Mouse (Mus musculus) MEL (cell line): ENCODE results near the gene Actl11. TPM values are rescaled to one million over a fixed set of nuclear protein-coding genes. Genes with fewer than 3 reads are reported as not detected.

Source experiments
- DNase-seq: peaks from one replicate; pipeline ENCODE4 v3.0.0; 2011; ENCODE audit warnings: low read depth, low spot score
- H3K27ac ChIP-seq: 2 replicates; pipeline ENCODE4 v1.5.1; 2012; ENCODE audit warnings: low read depth, mild to moderate bottlenecking, control low read depth, low read length, moderate library complexity; ENCODE audit not compliant: control insufficient read depth
- H3K27me3 ChIP-seq, 2 experiments: fragments of 150-350 bp in 1 of 2; sonication (generic) in 1 of 2; 2 replicates each; pipeline ENCODE4 v1.6.1; 2012; ENCODE audit warnings: low read length in 2 of 2, mild to moderate bottlenecking in 2 of 2, improper control_type of control experiment in 1 of 2, moderate library complexity in 1 of 2; ENCODE audit not compliant: insufficient read depth in 2 of 2, control insufficient read depth in 1 of 2
- H3K36me3 ChIP-seq, 2 experiments: 2 replicates each; pipeline ENCODE4 v1.6.1; 2012 to 2014; ENCODE audit warnings: low read length in 2 of 2, improper control_type of control experiment in 1 of 2, inconsistent platforms in 1 of 2, mild to moderate bottlenecking in 1 of 2; ENCODE audit not compliant: insufficient read depth in 2 of 2, control insufficient read depth in 1 of 2
- H3K4me1 ChIP-seq, 2 experiments: fragments of 150-350 bp in 1 of 2; sonication (generic) in 1 of 2; 2 replicates each; pipeline ENCODE4 v1.6.1; 2012; ENCODE audit warnings: low read length in 2 of 2, improper control_type of control experiment in 1 of 2, mild to moderate bottlenecking in 1 of 2; ENCODE audit not compliant: insufficient read depth in 2 of 2, control insufficient read depth in 1 of 2
- H3K4me3 ChIP-seq, 2 experiments: fragments of 150-350 bp in 1 of 2; sonication (generic) in 1 of 2; 2 replicates each; pipeline ENCODE4 v1.5.1; 2012; ENCODE audit warnings: low read depth in 2 of 2, low read length in 2 of 2, mild to moderate bottlenecking in 2 of 2, moderate library complexity in 2 of 2, control low read depth in 1 of 2, improper control_type of control experiment in 1 of 2; ENCODE audit not compliant: control insufficient read depth in 1 of 2, insufficient read depth in 1 of 2
- H3K79me2 ChIP-seq: 2 replicates; pipeline ENCODE4 v1.6.1; 2012; ENCODE audit warnings: mild to moderate bottlenecking, low read length, moderate library complexity; ENCODE audit not compliant: control insufficient read depth, poor library complexity, insufficient read depth
- H3K9ac ChIP-seq: 2 replicates; pipeline ENCODE4 v1.6.1; 2012; ENCODE audit warnings: low read depth, mild to moderate bottlenecking, control low read depth, low read length, moderate library complexity; ENCODE audit not compliant: control insufficient read depth, poor library complexity, severe bottlenecking
- H3K9me3 ChIP-seq: fragments of 150-350 bp; sonication (generic); replicated peaks from 2 replicates; pipeline ENCODE4 v1.6.1; 2012; ENCODE audit warnings: mild to moderate bottlenecking, low read length, improper control_type of control experiment, moderate library complexity; ENCODE audit not compliant: insufficient read depth
- CTCF ChIP-seq, 3 experiments: IDR thresholded peaks in 2 of 3; conservative IDR thresholded peaks in 1 of 3; 2 replicates each; pipeline ENCODE4 v1.5.1; 2011 to 2012; ENCODE audit warnings: low read length in 3 of 3, low read depth in 2 of 3, mild to moderate bottlenecking in 2 of 3, improper control_type of control experiment in 1 of 3, inconsistent platforms in 1 of 3, mixed read lengths in 1 of 3, moderate library complexity in 1 of 3; ENCODE audit not compliant: control insufficient read depth in 1 of 3, insufficient read depth in 1 of 3, poor library complexity in 1 of 3, severe bottlenecking in 1 of 3
- EP300 ChIP-seq, 2 experiments: IDR thresholded peaks; 2 replicates each; pipeline ENCODE4 v1.6.1; 2011; ENCODE audit warnings: improper control_type of control experiment in 2 of 2, low read length in 2 of 2, low read depth in 1 of 2, mild to moderate bottlenecking in 1 of 2
- GABPA ChIP-seq: IDR thresholded peaks from 2 replicates; pipeline ENCODE4 v1.6.1; 2012; ENCODE audit warnings: low read depth, mild to moderate bottlenecking, inconsistent platforms, low read length, improper control_type of control experiment, moderate library complexity
- HCFC1 ChIP-seq: IDR thresholded peaks from 2 replicates; pipeline ENCODE4 v1.6.1; 2012; ENCODE audit warnings: low read depth, mild to moderate bottlenecking, inconsistent platforms, low read length, improper control_type of control experiment, moderate library complexity
- KAT2A ChIP-seq: conservative IDR thresholded peaks from 2 replicates; pipeline ENCODE4 v1.6.1; 2012; ENCODE audit warnings: low read depth, low read length, improper control_type of control experiment, inconsistent platforms
- MEF2A ChIP-seq: IDR thresholded peaks from 2 replicates; pipeline ENCODE4 v1.6.1; 2014; ENCODE audit warnings: low read depth, mild to moderate bottlenecking, inconsistent platforms, low read length, improper control_type of control experiment; ENCODE audit not compliant: poor library complexity, insufficient replicate concordance, severe bottlenecking; ENCODE audit errors: extremely low read depth
- MYB ChIP-seq: IDR thresholded peaks from 2 replicates; pipeline ENCODE4 v1.6.1; 2011; ENCODE audit warnings: mild to moderate bottlenecking, low read depth, low read length, improper control_type of control experiment
- MYC ChIP-seq: IDR thresholded peaks from 2 replicates; pipeline ENCODE4 v1.6.1; 2011; ENCODE audit warnings: low read depth, mild to moderate bottlenecking, low read length, improper control_type of control experiment, moderate library complexity
- POLR2A ChIP-seq, 2 experiments: IDR thresholded peaks; 2 replicates each; pipeline ENCODE4 v1.6.1; 2011 to 2012; ENCODE audit warnings: low read length in 2 of 2, mild to moderate bottlenecking in 2 of 2, control low read depth in 1 of 2, improper control_type of control experiment in 1 of 2, low read depth in 1 of 2, moderate library complexity in 1 of 2; ENCODE audit not compliant: control insufficient read depth in 1 of 2, insufficient read depth in 1 of 2, poor library complexity in 1 of 2
- POLR2AphosphoS5 ChIP-seq: IDR thresholded peaks from 2 replicates; pipeline ENCODE4 v1.6.1; 2012; ENCODE audit warnings: low read depth, borderline replicate concordance, mild to moderate bottlenecking, inconsistent platforms, low read length, moderate library complexity, mixed read lengths
- RAD21 ChIP-seq: IDR thresholded peaks from 2 replicates; pipeline ENCODE4 v1.6.1; 2011; ENCODE audit warnings: mild to moderate bottlenecking, low read depth, low read length, improper control_type of control experiment
- TAL1 ChIP-seq: IDR thresholded peaks from 2 replicates; pipeline ENCODE4 v1.6.1; 2012; ENCODE audit warnings: mild to moderate bottlenecking, inconsistent platforms, low read length, moderate library complexity, mixed read lengths
- TBP ChIP-seq: IDR thresholded peaks from 2 replicates; pipeline ENCODE4 v1.8.0; 2011; ENCODE audit warnings: low read depth, low read length, improper control_type of control experiment
- TCF12 ChIP-seq: IDR thresholded peaks from 2 replicates; pipeline ENCODE4 v1.6.1; 2014; ENCODE audit warnings: low read depth, mild to moderate bottlenecking, inconsistent platforms, low read length, improper control_type of control experiment, moderate library complexity
- UBTF ChIP-seq: IDR thresholded peaks from 2 replicates; pipeline ENCODE4 v1.6.1; 2012; ENCODE audit warnings: low read depth, mild to moderate bottlenecking, inconsistent platforms, low read length, improper control_type of control experiment, moderate library complexity, borderline replicate concordance; ENCODE audit not compliant: insufficient read depth
- ZNF384 ChIP-seq: IDR thresholded peaks from 2 replicates; pipeline ENCODE4 v1.6.1; 2012; ENCODE audit warnings: low read depth, mild to moderate bottlenecking, inconsistent platforms, low read length, improper control_type of control experiment
- polyA plus RNA-seq, 2 experiments: library from polyadenylated mRNA; stranded (reverse) in 1 of 2; unstranded in 1 of 2; fragments of >175 nt in 1 of 2; fragments of >200 nt in 1 of 2; gene quantifications; 2 replicates each; pipeline versions ENCODE4 v1.2.1 to v1.2.4; 2012; ENCODE audit warnings: low replicate concordance in 2 of 2, low read depth in 1 of 2; ENCODE audit not compliant: insufficient read length in 2 of 2, insufficient read depth in 1 of 2, missing spikeins in 1 of 2
- total RNA-seq: library from RNA; depleted of rRNA; stranded (reverse); fragments of 300-350 nt; gene quantifications from 2 replicates; pipeline ENCODE4 v1.2.3, GENCODE M21; 2012

Gene Actl11
- total and polyA plus RNA-seq, 3 experiments, result not detected

DNA sequence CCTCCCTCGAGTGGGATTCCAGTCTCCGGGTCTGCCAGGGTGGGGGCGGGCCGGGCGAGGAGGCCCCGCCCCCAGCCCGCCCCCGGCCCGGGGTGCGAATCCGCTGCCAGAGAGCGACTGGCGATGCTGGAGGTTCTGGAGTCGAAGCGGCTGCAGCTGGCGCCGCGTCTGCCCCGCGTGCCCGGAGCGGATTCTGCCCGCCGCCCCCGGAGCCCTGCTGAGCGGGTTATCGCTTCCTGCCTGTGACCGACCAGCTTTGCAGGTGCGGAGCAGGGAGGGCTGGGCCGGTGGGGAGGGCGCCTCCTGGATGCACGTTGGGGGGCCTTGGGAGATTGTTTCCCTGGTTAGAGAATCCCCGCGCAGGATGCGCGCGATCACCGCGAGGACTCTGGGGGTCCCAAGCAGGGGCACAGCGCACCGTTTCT is 7.5 kb downstream of the Actl11 start:
- peaks cover 9 to 20% of the 10 kb centered on the region in 2 experiments for H3K27me3 ChIP-seq
- 0 out of 4 replicates have a peak, but pooled peaks cover 0 to 2% of the 10 kb centered on the region in 2 experiments for H3K36me3 ChIP-seq
- no peaks in the 10 kb centered on the region for H3K4me1 ChIP-seq
- DNase-seq, result peak; percentile 28
- peak overlapping the region in 1 of 2 experiments; percentile 35; a peak in 1 of 4 replicates for H3K4me3 ChIP-seq
- no peak overlapping the region for H3K9ac ChIP-seq
- H3K79me2 ChIP-seq, result no peaks in the 10 kb centered on the region
- TF ChIP-seq EP300 (IDR thresholded peaks at IDR 0.05; ENCODE audit: low read depth in 1 of 2, low read length in 2 of 2) (peak in 1 of 2 experiments; percentile 43; a peak in 1 of 4 replicates), HCFC1 (no peak), TBP (peak; percentile 70), MYB (no peak), GABPA (no peak), UBTF (peak; percentile 93; the same call in 1 of the 2 replicates), TCF12 (peak; percentile 73)
- H3K9me3 ChIP-seq, result no peaks in the 10 kb centered on the region
- no peak overlapping the region for H3K27ac ChIP-seq

DNA sequence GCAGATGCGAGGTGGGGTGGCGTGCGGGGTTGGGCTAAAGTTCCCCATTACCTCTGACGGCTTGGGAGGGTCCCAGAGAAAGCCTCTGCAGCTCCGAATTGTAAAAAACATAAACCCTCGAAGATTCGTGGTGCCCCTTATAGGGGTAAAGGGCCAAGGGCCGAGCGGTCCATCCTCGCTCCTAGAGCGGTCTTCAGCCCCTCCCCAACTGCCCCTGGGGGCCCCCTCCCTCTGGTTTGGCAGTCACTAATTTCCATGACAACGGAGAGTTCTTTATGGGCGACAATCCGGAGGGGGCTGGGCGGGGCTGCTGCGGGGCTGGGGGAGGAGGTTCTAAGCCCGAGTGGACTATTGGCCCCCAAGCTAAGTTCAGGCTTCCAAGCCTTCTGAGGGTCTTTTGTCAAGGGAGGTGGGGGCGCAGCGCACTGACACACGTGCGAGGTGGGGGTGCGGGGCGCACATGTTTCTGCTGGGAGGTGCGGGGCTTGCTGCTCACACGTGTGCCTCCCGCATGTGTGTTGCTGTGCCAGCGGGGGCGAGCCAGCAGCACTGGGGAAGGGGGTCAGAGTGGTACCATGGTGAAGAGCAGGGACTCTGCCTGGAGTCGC is 8.1 kb downstream of the Actl11 start:
- Histone ChIP-seq H3K4me1 (no peaks in the 10 kb centered on the region), H3K36me3 (0 out of 4 replicates have a peak, but pooled peaks cover 0 to 2% of the 10 kb centered on the region in 2 experiments), H3K4me3 (peak overlapping the region in 1 of 2 experiments; percentile 35; a peak in 1 of 4 replicates), H3K9me3 (no peaks in the 10 kb centered on the region), H3K79me2 (no peaks in the 10 kb centered on the region), H3K9ac (no peak overlapping the region), H3K27me3 (peaks cover 9 to 24% of the 10 kb centered on the region in 2 experiments), H3K27ac (no peak overlapping the region)
- no peak for DNase-seq
- TF ChIP-seq KAT2A (no peak), POLR2A (IDR thresholded peaks at IDR 0.05; ENCODE audit: control insufficient read depth in 1 of 2, insufficient read depth in 1 of 2, low read depth in 1 of 2, low read length in 2 of 2, poor library complexity in 1 of 2) (no peak), GABPA (no peak), TAL1 (no peak), ZNF384 (no peak), MEF2A (no peak), HCFC1 (no peak), MYC (no peak), RAD21 (no peak), CTCF (IDR thresholded peaks at IDR 0.05 in 2 of 3, conservative IDR thresholded peaks at IDR 0.05 in 1 of 3; ENCODE audit: control insufficient read depth in 1 of 3, insufficient read depth in 1 of 3, low read depth in 2 of 3, low read length in 3 of 3, poor library complexity in 1 of 3, severe bottlenecking in 1 of 3) (no peak), POLR2AphosphoS5 (no peak)
